Mouse (Mus musculus): ENCODE data around the gene Bnip3. TPM values are rescaled to one million over a fixed set of nuclear protein-coding genes. Genes with fewer than 3 reads are reported as not detected.

The Bnip3 gene
- polyA plus RNA-seq, 1 experiment from 2014 or later = 101 TPM

GRCm38 (mm10) chr7:138898743-138899142 is 10.6 kb downstream of the Bnip3 start:
- no peak overlapping the region for H3K27ac ChIP-seq (replicated peaks)
- no peak overlapping the region for H3K4me2 ChIP-seq
- no peak overlapping the region for H3K4me3 ChIP-seq
- no peaks in the 10 kb centered on the region for H3K9me3 ChIP-seq
- ATAC-seq (ENCODE audit: low FRiP score, low read depth) = no peak
- H3K4me1 ChIP-seq (replicated peaks) = no peaks in the 10 kb centered on the region
- 88% methylated on average over 4 of the region's 4 CpGs for WGBS
- H3K36me3 ChIP-seq = peaks cover 26% of the 10 kb centered on the region
- no peak overlapping the region for H3K9ac ChIP-seq
- H3K27me3 ChIP-seq = no peaks in the 10 kb centered on the region

GRCm38 (mm10) chr7:138898122-138898521 is 11.2 kb downstream of the Bnip3 start:
- H3K4me3 ChIP-seq = no peak overlapping the region
- WGBS = 77% methylated on average over 2 of the region's 2 CpGs
- peaks cover 30% of the 10 kb centered on the region for H3K36me3 ChIP-seq
- no peaks in the 10 kb centered on the region for H3K4me1 ChIP-seq (replicated peaks)
- no peaks in the 10 kb centered on the region for H3K9me3 ChIP-seq
- no peak overlapping the region for H3K4me2 ChIP-seq
- H3K27ac ChIP-seq (replicated peaks) = no peak overlapping the region
- no peak overlapping the region for H3K9ac ChIP-seq
- ATAC-seq (ENCODE audit: low FRiP score, low read depth) = no peak
- no peaks in the 10 kb centered on the region for H3K27me3 ChIP-seq

DNA sequence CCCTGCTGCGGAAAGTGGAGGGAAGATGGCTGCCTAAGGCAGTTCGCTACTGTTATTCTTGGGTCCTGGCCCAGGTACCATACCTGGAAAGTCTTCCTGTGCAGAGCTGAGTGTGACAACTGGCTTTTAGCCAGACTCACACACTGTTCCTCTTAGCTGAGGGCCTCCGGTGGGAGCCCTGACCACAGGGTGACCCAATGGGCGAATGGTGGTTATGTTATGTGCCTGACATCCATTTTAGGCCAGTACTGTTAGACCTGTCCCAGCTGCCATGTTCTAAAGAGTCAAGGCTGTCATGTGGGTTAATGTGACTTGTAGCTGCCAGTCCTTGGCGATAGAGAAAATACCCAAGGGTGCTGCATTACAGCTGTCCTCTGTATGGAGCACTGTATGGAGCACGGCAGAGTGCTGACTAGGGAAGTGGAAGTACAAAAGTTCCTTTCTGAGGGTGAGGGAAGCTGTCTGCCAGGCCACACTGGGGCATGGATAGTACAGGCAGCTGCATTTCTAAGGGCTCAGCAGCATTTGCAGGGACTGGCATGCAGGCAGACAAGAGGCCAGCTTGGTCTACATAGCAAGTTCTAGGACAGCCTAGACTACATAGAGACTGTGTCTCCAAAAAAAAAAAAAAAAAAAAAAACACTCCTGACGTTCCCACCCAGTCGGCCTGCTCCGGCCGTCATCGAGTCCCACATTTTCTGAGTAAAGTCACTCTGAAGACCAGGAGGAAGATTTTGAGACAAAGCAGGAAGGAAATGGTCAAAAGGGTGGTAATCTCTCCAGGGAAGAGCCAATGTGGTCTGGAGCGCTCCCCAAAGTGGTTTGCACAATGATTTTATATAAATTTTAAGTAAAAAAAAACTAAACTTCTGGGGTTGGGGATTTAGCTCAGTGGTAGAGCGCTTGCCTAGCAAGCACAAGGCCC is 23.7 kb downstream of the Bnip3 start:
- no peak overlapping the region for H3K4me3 ChIP-seq
- no peak overlapping the region for H3K4me2 ChIP-seq
- peaks cover 31% of the 10 kb centered on the region for H3K36me3 ChIP-seq
- H3K27ac ChIP-seq (replicated peaks) = no peak overlapping the region
- no peak for ATAC-seq (ENCODE audit: low FRiP score, low read depth)
- 90% methylated on average over 13 of the region's 13 CpGs for WGBS
- H3K9me3 ChIP-seq = no peaks in the 10 kb centered on the region
- no peaks in the 10 kb centered on the region for H3K4me1 ChIP-seq (replicated peaks)
- no peaks in the 10 kb centered on the region for H3K27me3 ChIP-seq
- no peak overlapping the region for H3K9ac ChIP-seq

GRCm38 (mm10) chr7:138883724-138884123 is 25.6 kb downstream of the Bnip3 start:
- Histone ChIP-seq H3K4me1 (replicated peaks) (no peaks in the 10 kb centered on the region), H3K4me3 (no peak overlapping the region), H3K4me2 (no peak overlapping the region), H3K27me3 (no peaks in the 10 kb centered on the region), H3K9me3 (no peaks in the 10 kb centered on the region), H3K27ac (replicated peaks) (no peak overlapping the region), H3K36me3 (peaks cover 48% of the 10 kb centered on the region), H3K9ac (no peak overlapping the region)
- 87% methylated on average over 3 of the region's 3 CpGs for WGBS
- no peak for ATAC-seq (ENCODE audit: low FRiP score, low read depth)

GRCm38 (mm10) chr7:138875031-138875430 is 34.3 kb downstream of the Bnip3 start:
- H3K4me3 ChIP-seq = no peak overlapping the region
- no peaks in the 10 kb centered on the region for H3K27me3 ChIP-seq
- H3K9ac ChIP-seq = no peak overlapping the region
- WGBS = 77% methylated on average over 3 of the region's 3 CpGs
- H3K9me3 ChIP-seq = no peaks in the 10 kb centered on the region
- H3K4me2 ChIP-seq = no peak overlapping the region
- no peak overlapping the region for H3K27ac ChIP-seq (replicated peaks)
- H3K4me1 ChIP-seq (replicated peaks) = no peaks in the 10 kb centered on the region
- ATAC-seq (ENCODE audit: low FRiP score, low read depth) = no peak
- peaks cover 64% of the 10 kb centered on the region for H3K36me3 ChIP-seq

DNA sequence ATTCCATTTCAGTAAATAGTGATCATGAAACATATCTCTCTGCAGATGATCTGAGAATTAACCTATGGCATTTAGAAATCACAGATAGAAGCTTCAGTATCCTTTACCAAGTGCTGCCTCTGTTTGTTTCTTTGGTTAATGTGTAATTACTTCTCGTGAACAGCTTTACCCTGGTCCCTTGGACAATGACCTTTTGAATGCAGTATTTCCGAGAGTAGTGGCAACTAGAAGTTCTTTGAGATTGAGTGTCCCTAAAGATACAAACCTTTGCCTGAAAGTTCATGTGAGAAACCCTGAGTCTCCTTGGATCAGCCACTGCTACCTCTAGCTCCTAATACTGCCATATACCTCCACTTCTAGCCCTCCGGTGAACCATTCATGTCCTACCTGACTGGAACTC is 36.4 kb downstream of the Bnip3 start:
- Histone ChIP-seq H3K9ac (no peak overlapping the region), H3K36me3 (peaks cover 58% of the 10 kb centered on the region), H3K4me2 (no peak overlapping the region), H3K4me1 (replicated peaks) (no peaks in the 10 kb centered on the region), H3K9me3 (no peaks in the 10 kb centered on the region), H3K27ac (replicated peaks) (no peak overlapping the region), H3K27me3 (no peaks in the 10 kb centered on the region), H3K4me3 (no peak overlapping the region)
- 89% methylated on average over 3 of the region's 3 CpGs for WGBS
- no peak for ATAC-seq (ENCODE audit: low FRiP score, low read depth)

DNA sequence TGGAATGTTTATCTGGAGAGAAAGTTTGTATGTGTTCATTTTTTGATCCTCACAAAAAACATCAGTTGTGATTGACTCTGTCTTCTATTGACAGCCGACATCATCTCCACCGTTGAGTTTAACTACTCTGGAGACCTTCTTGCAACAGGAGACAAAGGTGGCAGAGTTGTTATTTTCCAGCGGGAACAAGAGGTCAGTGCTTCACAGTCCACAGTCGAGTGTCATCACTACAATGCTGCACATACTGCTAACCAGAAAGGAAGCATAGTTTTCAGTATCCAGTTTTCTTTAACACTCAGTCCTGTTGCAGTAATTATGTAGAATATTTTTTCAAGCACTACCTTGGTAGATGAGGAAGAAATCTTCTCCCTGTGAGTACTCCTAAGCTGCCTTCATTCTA is 41.0 kb downstream of the Bnip3 start:
- no peak overlapping the region for H3K4me2 ChIP-seq
- no peaks in the 10 kb centered on the region for H3K27me3 ChIP-seq
- H3K4me1 ChIP-seq (replicated peaks) = 0 out of 2 replicates have a peak, but pooled peaks cover 8% of the 10 kb centered on the region
- ATAC-seq (ENCODE audit: low FRiP score, low read depth) = no peak
- peaks cover 26% of the 10 kb centered on the region for H3K36me3 ChIP-seq
- no peak overlapping the region for H3K9ac ChIP-seq
- H3K9me3 ChIP-seq = no peaks in the 10 kb centered on the region
- H3K4me3 ChIP-seq = no peak overlapping the region
- no peak overlapping the region for H3K27ac ChIP-seq (replicated peaks)
- WGBS = 91% methylated on average over 4 of the region's 4 CpGs

DNA sequence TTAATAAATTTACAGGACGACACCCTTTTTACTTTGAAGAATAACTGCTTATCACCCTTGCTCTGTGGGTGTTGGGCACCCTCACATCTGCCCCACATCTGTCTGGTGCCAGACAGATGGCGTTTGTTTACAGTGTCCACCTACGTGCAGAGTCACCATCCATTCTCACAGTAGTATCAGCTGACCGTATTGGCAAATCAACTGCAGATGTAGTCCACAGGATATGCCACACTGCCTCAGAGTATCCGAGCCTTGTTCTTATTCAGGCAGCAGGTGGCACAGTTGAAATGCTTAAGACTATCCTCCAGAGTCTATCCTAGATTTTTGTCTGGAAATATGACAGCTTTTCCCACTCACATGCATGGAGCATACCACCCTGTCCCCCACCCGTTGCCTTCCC is 42.0 kb downstream of the Bnip3 start:
- ATAC-seq (ENCODE audit: low FRiP score, low read depth) = no peak
- H3K9me3 ChIP-seq = no peaks in the 10 kb centered on the region
- no peak overlapping the region for H3K9ac ChIP-seq
- no peak overlapping the region for H3K4me3 ChIP-seq
- H3K4me1 ChIP-seq (replicated peaks) = 0 out of 2 replicates have a peak, but pooled peaks cover 12% of the 10 kb centered on the region
- WGBS = 79% methylated on average over 6 of the region's 6 CpGs
- H3K27ac ChIP-seq (replicated peaks) = no peak overlapping the region
- H3K4me2 ChIP-seq = no peak overlapping the region
- H3K36me3 ChIP-seq = peaks cover 17% of the 10 kb centered on the region
- no peaks in the 10 kb centered on the region for H3K27me3 ChIP-seq

DNA sequence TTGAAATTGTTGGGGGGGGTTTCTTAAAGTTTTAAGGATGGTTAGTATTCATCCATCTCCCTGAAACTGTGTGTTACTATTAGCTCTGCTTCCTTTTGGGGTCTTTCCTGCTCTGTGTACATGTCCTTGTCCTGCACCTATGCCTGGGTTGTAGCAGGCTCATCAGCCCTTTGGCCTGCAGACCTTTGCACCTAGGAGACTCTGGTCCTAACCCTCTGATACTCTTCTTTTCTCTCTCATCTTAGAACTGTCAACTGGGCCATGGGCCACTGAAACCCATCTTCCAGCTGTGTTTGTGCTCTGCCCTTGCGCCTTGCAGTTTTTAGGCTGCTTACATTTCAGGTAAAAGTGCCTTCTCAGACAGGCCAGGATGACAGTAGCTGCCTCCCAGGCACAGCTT is 44.5 kb downstream of the Bnip3 start:
- Histone ChIP-seq H3K4me3 (no peak overlapping the region), H3K4me1 (replicated peaks) (0 out of 2 replicates have a peak, but pooled peaks cover 12% of the 10 kb centered on the region), H3K36me3 (peaks cover 20% of the 10 kb centered on the region), H3K4me2 (no peak overlapping the region), H3K9ac (no peak overlapping the region), H3K27ac (replicated peaks) (no peak overlapping the region), H3K9me3 (no peaks in the 10 kb centered on the region), H3K27me3 (no peaks in the 10 kb centered on the region)
- WGBS = 100% methylated on average over 1 of the region's 1 CpGs
- ATAC-seq (ENCODE audit: low FRiP score, low read depth) = no peak

DNA sequence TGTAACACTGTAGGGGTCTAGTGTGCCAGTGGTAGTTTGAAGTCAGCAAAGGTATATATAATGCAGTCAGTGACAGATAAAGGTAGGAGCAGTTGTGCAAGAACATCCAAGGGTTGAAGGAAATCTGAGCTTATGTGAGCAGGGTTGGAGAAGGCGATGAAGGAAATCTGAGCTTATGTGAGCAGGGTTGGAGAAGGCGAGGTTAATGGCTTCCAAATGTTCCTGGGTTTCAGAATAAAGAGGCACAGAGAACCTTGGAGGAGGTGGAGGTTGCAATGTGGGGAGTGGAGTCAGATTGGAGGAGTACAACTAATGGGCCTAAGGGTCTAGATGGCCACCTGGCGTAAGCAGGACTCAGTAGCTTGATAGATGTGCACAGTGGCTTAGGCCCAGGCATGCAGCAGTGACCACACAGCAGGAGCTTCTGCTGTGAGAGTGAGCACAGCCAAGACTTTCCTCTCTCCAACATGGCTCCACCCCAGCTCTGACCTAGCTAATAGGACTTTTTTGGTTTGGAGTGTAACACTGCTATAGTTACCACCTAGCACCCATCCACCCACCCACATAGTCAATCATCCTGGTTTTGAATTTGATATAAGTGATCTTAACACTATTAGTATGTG is 45.3 kb downstream of the Bnip3 start:
- no peak overlapping the region for H3K4me3 ChIP-seq
- H3K36me3 ChIP-seq = peaks cover 14% of the 10 kb centered on the region
- no peak overlapping the region for H3K27ac ChIP-seq (replicated peaks)
- H3K4me1 ChIP-seq (replicated peaks) = 0 out of 2 replicates have a peak, but pooled peaks cover 12% of the 10 kb centered on the region
- H3K4me2 ChIP-seq = no peak overlapping the region
- ATAC-seq (ENCODE audit: low FRiP score, low read depth) = no peak; the same call in 1 of the 2 replicates
- H3K27me3 ChIP-seq = no peaks in the 10 kb centered on the region
- 92% methylated on average over 3 of the region's 3 CpGs for WGBS
- H3K9ac ChIP-seq = no peak overlapping the region
- H3K9me3 ChIP-seq = no peaks in the 10 kb centered on the region

GRCm38 (mm10) chr7:138856670-138857069 is 52.6 kb downstream of the Bnip3 start:
- Histone ChIP-seq H3K4me1 (replicated peaks) (no peaks in the 10 kb centered on the region; the same call in 1 of the 2 replicates), H3K27ac (replicated peaks) (no peak overlapping the region), H3K27me3 (no peaks in the 10 kb centered on the region), H3K36me3 (peaks cover 28% of the 10 kb centered on the region), H3K9me3 (no peaks in the 10 kb centered on the region), H3K4me3 (no peak overlapping the region), H3K4me2 (no peak overlapping the region), H3K9ac (no peak overlapping the region)
- WGBS = 48% methylated on average over 2 of the region's 2 CpGs
- ATAC-seq (ENCODE audit: low FRiP score, low read depth) = no peak

DNA sequence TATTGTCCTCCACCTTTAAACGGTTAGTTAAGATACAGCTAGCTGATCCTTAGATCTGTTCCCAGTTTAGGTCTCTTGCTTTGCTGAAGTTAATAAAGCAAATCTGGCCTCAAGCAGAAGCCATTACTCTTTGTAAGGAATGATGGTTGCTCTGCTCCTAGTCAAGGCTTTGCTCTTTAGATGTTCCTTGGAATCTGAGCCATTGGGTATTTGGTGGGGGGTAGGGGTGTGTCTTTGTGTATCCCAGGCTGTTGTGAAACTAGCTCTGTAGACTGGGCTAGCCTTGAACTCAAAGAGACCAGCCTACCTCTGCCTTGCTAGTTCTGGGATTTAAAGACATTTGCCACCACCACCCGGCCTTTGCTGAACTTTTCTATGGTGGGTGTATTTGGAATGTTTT is 55.1 kb downstream of the Bnip3 start:
- H3K27ac ChIP-seq (replicated peaks) = no peak overlapping the region
- peaks cover 29% of the 10 kb centered on the region for H3K36me3 ChIP-seq
- H3K4me2 ChIP-seq = no peak overlapping the region
- H3K9me3 ChIP-seq = no peaks in the 10 kb centered on the region
- no peak for ATAC-seq (ENCODE audit: low FRiP score, low read depth)
- peaks cover 13% of the 10 kb centered on the region for H3K4me1 ChIP-seq (replicated peaks)
- H3K9ac ChIP-seq = no peak overlapping the region
- H3K27me3 ChIP-seq = no peaks in the 10 kb centered on the region
- no peak overlapping the region for H3K4me3 ChIP-seq
- 88% methylated on average over 2 of the region's 2 CpGs for WGBS
